Mouse (Mus musculus) effector memory CD4-positive, alpha-beta T cell, adult 5 months (primary cell): ENCODE results near the gene Timm44. TPM values are rescaled to one million over a fixed set of nuclear protein-coding genes. Genes with fewer than 3 reads are reported as not detected.

Experiments used
- polyA plus RNA-seq: library from polyadenylated mRNA; unstranded; fragments of 100-300 nt; shearing (Covaris generic); gene quantifications from one replicate; pipeline ENCODE4 v1.2.1, GENCODE M21; 2017

Timm44 gene
- 49.7 TPM for polyA plus RNA-seq

GRCm38 (mm10) chr8:4275275-4276110 lies at the start of gene Timm44:
TSS of gene Timm44 (minus strand) at chr8:4275913.

DNA sequence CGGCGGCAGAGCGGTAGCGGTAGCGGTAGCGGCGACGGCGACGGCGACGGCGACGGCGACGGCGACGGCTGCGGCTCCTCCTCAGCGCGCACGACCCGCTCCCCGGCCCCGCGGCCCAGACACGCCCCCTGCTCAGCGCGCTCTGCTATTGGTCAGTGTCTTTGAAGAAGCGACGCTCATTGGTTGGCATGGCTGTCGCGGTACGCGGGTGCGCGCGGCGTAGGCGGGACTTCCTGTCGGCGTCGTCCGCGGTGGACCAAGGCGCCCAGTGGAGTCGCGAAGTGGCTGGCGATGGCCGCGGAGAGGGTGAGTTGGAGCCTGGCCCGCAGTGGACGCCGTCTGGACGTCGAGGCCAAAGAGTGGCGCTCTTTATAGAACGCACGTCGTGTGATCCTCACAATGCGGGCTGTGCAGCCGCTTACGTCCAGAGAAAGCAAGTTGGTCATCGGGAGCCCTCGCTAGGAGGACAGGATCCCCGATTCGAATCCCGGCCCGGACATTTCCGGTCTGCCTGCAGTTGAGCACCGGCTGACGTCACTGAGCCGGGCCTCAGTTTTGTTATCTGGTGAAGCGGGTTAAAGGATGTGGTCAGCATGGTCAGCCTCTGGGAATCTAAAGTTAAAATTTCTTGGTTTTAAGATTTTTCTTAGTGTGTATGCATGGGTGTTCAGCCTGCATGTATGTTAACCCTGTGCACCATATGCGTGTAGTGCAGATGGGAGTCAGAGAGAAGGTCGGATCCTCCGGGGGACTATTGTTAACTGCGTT lies 49.5 kb upstream of the Timm44 start, which contains the start of the genes Ccl25 and Elavl1:
Gene Ccl25 (plus strand): TSS at position 228 of the 768 bp plus-strand sequence.
Gene Elavl1 (minus strand): TSS at position 431 of the 768 bp plus-strand sequence.

GRCm38 (mm10) chr8:4259125-4259804 lies 16.4 kb downstream of the Timm44 start, which contains the start of gene Ctxn1:
TSS of gene Ctxn1 (minus strand) at chr8:4259274.

GRCm38 (mm10) chr8:4252934-4253841 lies 22.5 kb downstream of the Timm44 start, which contains the start of gene Snapc2:
TSS of gene Snapc2 (plus strand) at chr8:4253080.

GRCm38 (mm10) chr8:4247951-4248540 lies 27.7 kb downstream of the Timm44 start, which contains the start of gene Tgfbr3l:
TSS of gene Tgfbr3l (plus strand) at chr8:4248214.

GRCm38 (mm10) chr8:4238434-4239192 lies 37.1 kb downstream of the Timm44 start, which contains the start of the genes Map2k7 and Gm49320:
TSS of gene Map2k7 (plus strand) at chr8:4238740.
TSS of gene Gm49320 (plus strand) at chr8:4238865.

GRCm38 (mm10) chr8:4226739-4227347 lies 48.9 kb downstream of the Timm44 start, which contains the start of gene Lrrc8e:
TSS of gene Lrrc8e (plus strand) at chr8:4226827.

GRCm38 (mm10) chr8:4216791-4217621 lies 58.7 kb downstream of the Timm44 start, which contains the start of gene Prr36:
TSS of gene Prr36 (minus strand) at chr8:4217459.

Other genes with a start within 250 kb of the Timm44 start
- gene Cd209f, start 170.1 kb downstream of the Timm44 start, polyA plus RNA-seq, result not detected
- 0.14 TPM for gene Cd209g, start 141.8 kb downstream of the Timm44 start, polyA plus RNA-seq
- gene Evi5l, start 109.3 kb downstream of the Timm44 start, polyA plus RNA-seq, result 16.1 TPM
- gene Prr36, start 58.5 kb downstream of the Timm44 start, polyA plus RNA-seq, result 0.12 TPM
- 0.11 TPM for gene Lrrc8e, start 49.1 kb downstream of the Timm44 start, polyA plus RNA-seq
- 84.7 TPM for gene Map2k7, start 37.2 kb downstream of the Timm44 start, polyA plus RNA-seq
- not detected for gene Gm49320, start 37.0 kb downstream of the Timm44 start, polyA plus RNA-seq
- gene Tgfbr3l, start 27.7 kb downstream of the Timm44 start, polyA plus RNA-seq, result 3.8 TPM
- gene Snapc2, start 22.8 kb downstream of the Timm44 start, polyA plus RNA-seq, result 19.7 TPM
- gene Ctxn1, start 16.6 kb downstream of the Timm44 start, polyA plus RNA-seq, result 0.52 TPM
- gene Ccl25, start 49.3 kb upstream of the Timm44 start, polyA plus RNA-seq, result 7.8 TPM
- gene Elavl1, start 49.5 kb upstream of the Timm44 start, polyA plus RNA-seq, result 244 TPM
- gene Cers4, start 217.1 kb upstream of the Timm44 start, polyA plus RNA-seq, result 49.8 TPM